Mouse (Mus musculus) ES-Bruce4 (cell line): ENCODE measurements around the gene Ccl12.

ENCODE experiments used
- CTCF ChIP-seq: IDR thresholded peaks from one replicate; pipeline ENCODE4 v1.8.1; 2011; ENCODE audit warnings: low read depth, low read length
- EP300 ChIP-seq: IDR thresholded peaks from 2 replicates; pipeline ENCODE4 v1.6.1; 2011; ENCODE audit warnings: low read depth, low read length; ENCODE audit not compliant: insufficient read depth
- POLR2A ChIP-seq: IDR thresholded peaks from one replicate; pipeline ENCODE4 v1.8.1; 2011; ENCODE audit warnings: low read length; ENCODE audit not compliant: insufficient read depth

DNA sequence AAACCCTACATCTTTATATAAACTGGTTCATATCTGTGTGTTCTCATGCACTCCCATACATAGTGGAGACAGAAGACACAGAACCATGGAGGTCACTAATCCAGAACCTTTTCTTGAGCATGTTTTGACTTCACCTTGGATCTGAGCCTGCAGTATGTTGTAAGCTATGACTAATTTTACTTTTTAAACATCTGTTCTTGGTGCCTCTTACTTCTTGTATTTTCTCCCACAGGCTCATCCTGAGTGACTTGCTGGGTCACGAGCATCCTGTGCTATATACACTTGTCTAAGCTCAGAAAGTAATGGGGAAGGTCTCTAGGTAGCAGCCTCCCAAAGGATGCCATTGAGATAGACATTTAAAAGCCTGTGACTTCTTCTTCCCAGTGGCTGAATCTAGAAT, 31.3 kb downstream of the Ccl12 start:
- TF ChIP-seq POLR2A, result no peak
- no peak for TF ChIP-seq CTCF
- TF ChIP-seq EP300, result no peak
